Mouse (Mus musculus): ENCODE measurements around the gene Abhd10. TPM values are rescaled to one million over a fixed set of nuclear protein-coding genes. Genes with fewer than 3 reads are reported as not detected.

Gene Abhd10
- polyA plus RNA-seq, 1 experiment from 2014 or later = 22.4 TPM

GRCm38 (mm10) chr16:45722460-45722951, 20.2 kb downstream of the Abhd10 start:
- Histone ChIP-seq H3K27me3 (replicated peaks; ENCODE audit: control insufficient read depth, insufficient read depth, low read length) (no peaks in the 10 kb centered on the region), H3K4me1 (replicated peaks; ENCODE audit: control insufficient read depth, insufficient read depth, low read length) (no peaks in the 10 kb centered on the region), H3K4me2 (replicated peaks; ENCODE audit: low read depth) (no peak overlapping the region), H3K9me3 (ENCODE audit: control insufficient read depth) (no peaks in the 10 kb centered on the region), H3K9ac (ENCODE audit: low read depth, low read length) (no peak overlapping the region), H3K36me3 (ENCODE audit: control insufficient read depth, insufficient read depth) (no peaks in the 10 kb centered on the region), H3K27ac (ENCODE audit: low read depth, low read length) (no peak overlapping the region), H3K4me3 (ENCODE audit: low read depth, low read length) (no peak overlapping the region)
- 80% methylated on average over 3 of the region's 3 CpGs for WGBS
- TF ChIP-seq CTCF (IDR thresholded peaks at IDR 0.05; ENCODE audit: low read depth) = no peak
- no peak for ATAC-seq

GRCm38 (mm10) chr16:45720022-45720630, 22.6 kb downstream of the Abhd10 start:
- H3K9ac ChIP-seq (ENCODE audit: low read depth, low read length) = no peak overlapping the region
- no peaks in the 10 kb centered on the region for H3K27me3 ChIP-seq (replicated peaks; ENCODE audit: control insufficient read depth, insufficient read depth, low read length)
- no peak for ATAC-seq
- no peaks in the 10 kb centered on the region; the same call in 1 of the 2 replicates for H3K36me3 ChIP-seq (ENCODE audit: control insufficient read depth, insufficient read depth)
- no peak overlapping the region for H3K4me3 ChIP-seq (ENCODE audit: low read depth, low read length)
- no peaks in the 10 kb centered on the region for H3K9me3 ChIP-seq (ENCODE audit: control insufficient read depth)
- H3K4me1 ChIP-seq (replicated peaks; ENCODE audit: control insufficient read depth, insufficient read depth, low read length) = no peaks in the 10 kb centered on the region
- 80% methylated on average over 10 of the region's 10 CpGs for WGBS
- TF ChIP-seq CTCF (IDR thresholded peaks at IDR 0.05; ENCODE audit: low read depth) = no peak
- no peak overlapping the region for H3K4me2 ChIP-seq (replicated peaks; ENCODE audit: low read depth)
- H3K27ac ChIP-seq (ENCODE audit: low read depth, low read length) = no peak overlapping the region

GRCm38 (mm10) chr16:45718296-45718695, 24.5 kb downstream of the Abhd10 start:
- Histone ChIP-seq H3K9me3 (ENCODE audit: control insufficient read depth) (no peaks in the 10 kb centered on the region), H3K4me3 (ENCODE audit: low read depth, low read length) (no peak overlapping the region), H3K36me3 (ENCODE audit: control insufficient read depth, insufficient read depth) (no peaks in the 10 kb centered on the region; the same call in 1 of the 2 replicates), H3K4me1 (replicated peaks; ENCODE audit: control insufficient read depth, insufficient read depth, low read length) (no peaks in the 10 kb centered on the region), H3K4me2 (replicated peaks; ENCODE audit: low read depth) (no peak overlapping the region), H3K9ac (ENCODE audit: low read depth, low read length) (no peak overlapping the region), H3K27me3 (replicated peaks; ENCODE audit: control insufficient read depth, insufficient read depth, low read length) (no peaks in the 10 kb centered on the region), H3K27ac (ENCODE audit: low read depth, low read length) (no peak overlapping the region)
- WGBS = 86% methylated on average over 4 of the region's 4 CpGs
- ATAC-seq = no peak
- TF ChIP-seq CTCF (IDR thresholded peaks at IDR 0.05; ENCODE audit: low read depth) = no peak

DNA sequence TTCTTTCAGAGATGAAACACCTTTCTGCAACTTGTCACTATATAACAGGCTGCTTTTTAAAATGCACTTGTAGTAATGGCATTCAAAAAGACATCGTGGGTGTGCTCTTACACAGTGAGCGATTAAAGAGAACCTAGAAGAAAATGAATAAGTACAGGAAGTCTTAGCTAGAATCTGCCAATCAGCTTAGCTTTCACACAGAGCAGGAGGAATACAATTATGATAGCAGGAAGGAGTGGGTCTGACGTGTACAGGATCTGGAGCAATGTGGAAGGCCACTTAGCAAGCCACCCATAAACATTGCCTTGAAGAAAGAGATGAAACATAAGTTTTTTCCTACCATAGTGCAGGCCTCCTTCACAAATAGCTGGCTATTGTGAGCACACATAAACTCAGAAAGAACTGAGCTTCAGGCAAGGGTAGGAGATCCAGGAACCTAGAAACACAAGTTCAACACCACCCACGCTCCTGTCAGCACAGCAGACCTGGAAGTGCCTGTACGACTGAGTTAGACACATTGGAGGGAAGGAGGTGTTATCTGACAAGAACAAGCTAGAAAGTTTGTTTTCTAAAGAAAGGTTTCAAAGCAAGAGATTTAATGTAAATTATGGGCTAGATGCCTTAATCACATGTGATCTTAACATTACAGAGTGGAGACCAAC, 28.1 kb downstream of the Abhd10 start:
- Histone ChIP-seq H3K4me1 (replicated peaks; ENCODE audit: control insufficient read depth, insufficient read depth, low read length) (no peaks in the 10 kb centered on the region), H3K27me3 (replicated peaks; ENCODE audit: control insufficient read depth, insufficient read depth, low read length) (no peaks in the 10 kb centered on the region), H3K36me3 (ENCODE audit: control insufficient read depth, insufficient read depth) (no peaks in the 10 kb centered on the region; the same call in 1 of the 2 replicates), H3K4me2 (replicated peaks; ENCODE audit: low read depth) (no peak overlapping the region), H3K27ac (ENCODE audit: low read depth, low read length) (no peak overlapping the region), H3K9ac (ENCODE audit: low read depth, low read length) (no peak overlapping the region), H3K4me3 (ENCODE audit: low read depth, low read length) (no peak overlapping the region), H3K9me3 (ENCODE audit: control insufficient read depth) (no peaks in the 10 kb centered on the region)
- 80% methylated on average over 5 of the region's 5 CpGs for WGBS
- ATAC-seq = no peak
- TF ChIP-seq CTCF (IDR thresholded peaks at IDR 0.05; ENCODE audit: low read depth) = no peak

- Histone ChIP-seq H3K4me3 (ENCODE audit: low read depth, low read length) (no peak overlapping the region), H3K27ac (ENCODE audit: low read depth, low read length) (no peak overlapping the region), H3K27me3 (replicated peaks; ENCODE audit: control insufficient read depth, insufficient read depth, low read length) (no peaks in the 10 kb centered on the region), H3K36me3 (ENCODE audit: control insufficient read depth, insufficient read depth) (no peaks in the 10 kb centered on the region; the same call in 1 of the 2 replicates), H3K9me3 (ENCODE audit: control insufficient read depth) (no peaks in the 10 kb centered on the region), H3K9ac (ENCODE audit: low read depth, low read length) (no peak overlapping the region), H3K4me1 (replicated peaks; ENCODE audit: control insufficient read depth, insufficient read depth, low read length) (no peaks in the 10 kb centered on the region), H3K4me2 (replicated peaks; ENCODE audit: low read depth) (no peak overlapping the region)
- ATAC-seq = no peak
- no peak for TF ChIP-seq CTCF (IDR thresholded peaks at IDR 0.05; ENCODE audit: low read depth)
- 79% methylated on average over 1 of the region's 1 CpGs for WGBS
These were observed 28.9 kb downstream of the Abhd10 start for GRCm38 (mm10) chr16:45713878-45714277.

GRCm38 (mm10) chr16:45713261-45713660, 29.5 kb downstream of the Abhd10 start:
- no peak for TF ChIP-seq CTCF (IDR thresholded peaks at IDR 0.05; ENCODE audit: low read depth)
- no peak overlapping the region for H3K27ac ChIP-seq (ENCODE audit: low read depth, low read length)
- H3K36me3 ChIP-seq (ENCODE audit: control insufficient read depth, insufficient read depth) = no peaks in the 10 kb centered on the region; the same call in 1 of the 2 replicates
- WGBS = 87% methylated on average over 5 of the region's 5 CpGs
- no peak overlapping the region for H3K4me3 ChIP-seq (ENCODE audit: low read depth, low read length)
- ATAC-seq = no peak
- H3K4me2 ChIP-seq (replicated peaks; ENCODE audit: low read depth) = no peak overlapping the region
- H3K27me3 ChIP-seq (replicated peaks; ENCODE audit: control insufficient read depth, insufficient read depth, low read length) = no peaks in the 10 kb centered on the region
- no peaks in the 10 kb centered on the region for H3K4me1 ChIP-seq (replicated peaks; ENCODE audit: control insufficient read depth, insufficient read depth, low read length)
- no peaks in the 10 kb centered on the region for H3K9me3 ChIP-seq (ENCODE audit: control insufficient read depth)
- no peak overlapping the region for H3K9ac ChIP-seq (ENCODE audit: low read depth, low read length)
